Mouse (Mus musculus): ENCODE measurements around the gene Tff2. TPM values are rescaled to one million over a fixed set of nuclear protein-coding genes. Genes with fewer than 3 reads are reported as not detected.

The Tff2 gene
- polyA plus RNA-seq (2015; fragmentation: Nextera tagmentation; extraction: Ambion mirVana): 0.46 TPM in 1 of 2 replicates, not detected in the other

DNA sequence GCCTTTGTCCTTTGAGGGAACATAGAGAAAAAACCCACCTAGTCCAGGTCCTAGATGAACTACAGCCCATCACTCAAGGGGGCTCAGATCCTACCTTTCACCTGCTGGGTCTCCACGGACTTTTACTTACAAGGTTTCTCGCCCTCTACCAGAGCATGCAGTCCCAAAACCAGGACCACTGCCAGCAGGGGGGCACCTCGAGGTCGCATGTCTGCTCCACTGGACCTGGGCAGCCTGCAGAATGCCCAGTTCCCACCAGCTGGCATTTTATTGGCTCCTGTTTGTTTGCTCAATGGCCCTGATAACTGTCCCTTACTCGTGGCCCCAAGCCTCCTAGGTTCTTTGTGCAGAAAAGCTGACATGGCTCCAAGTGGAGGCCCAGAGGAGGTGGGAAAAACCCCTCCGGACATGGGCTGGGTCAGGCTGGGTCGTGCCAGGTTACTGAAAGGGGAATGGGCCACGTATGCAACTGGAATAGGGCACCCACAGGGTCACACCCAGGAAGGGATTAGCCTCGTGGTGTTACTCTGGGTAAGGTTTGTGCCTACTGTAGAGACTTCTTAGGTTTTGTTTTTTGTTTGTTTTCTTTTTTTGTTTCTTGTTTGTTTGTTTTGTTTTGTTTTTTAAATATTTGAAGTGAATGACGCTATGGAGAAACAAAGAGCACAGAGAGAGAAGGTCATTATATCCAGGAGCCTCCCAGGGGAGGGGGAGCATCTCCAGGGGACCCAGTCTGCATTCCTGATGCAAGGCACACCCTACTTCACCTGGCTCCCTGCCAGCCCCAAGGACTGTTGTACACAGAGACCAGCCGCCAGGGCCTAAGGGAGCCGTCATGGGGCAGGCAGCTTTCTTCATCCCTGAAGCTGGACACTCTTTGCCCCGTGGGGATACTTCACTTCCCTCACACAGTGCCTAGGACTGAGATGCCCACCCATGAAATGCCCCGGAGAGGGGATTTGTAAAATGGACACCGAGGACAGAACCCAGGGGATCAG is at the start of gene Tff2:
Tff2 (minus strand) TSS at position 243 of the 998 bp plus-strand sequence.
- Histone ChIP-seq H3K27ac (ENCODE audit: low read length) (no peak within 1 kb of the TSS), H3K27me3 (ENCODE audit: control insufficient read depth, insufficient read depth, low read depth, low read length) (no peaks in the 10 kb centered on the region), H3K9me3 (ENCODE audit: control insufficient read depth, low read length) (no peaks in the 10 kb centered on the region), H3K9ac (ENCODE audit: low read length) (no peak within 1 kb of the TSS), H3K4me2 (ENCODE audit: low read depth, low read length) (no peak within 1 kb of the TSS), H3K4me3 (ENCODE audit: low read length) (no peak within 1 kb of the TSS), H3K36me3 (ENCODE audit: control insufficient read depth, insufficient read depth, low read length) (no peaks in the 10 kb centered on the region), H3K4me1 (replicated peaks; ENCODE audit: control insufficient read depth, insufficient read depth, low read length) (no peaks in the 10 kb centered on the region)
- peak; percentile 86 for ATAC-seq (ENCODE audit: low read depth)
- WGBS: 44% methylated on average over 15 of the region's 15 CpGs

DNA sequence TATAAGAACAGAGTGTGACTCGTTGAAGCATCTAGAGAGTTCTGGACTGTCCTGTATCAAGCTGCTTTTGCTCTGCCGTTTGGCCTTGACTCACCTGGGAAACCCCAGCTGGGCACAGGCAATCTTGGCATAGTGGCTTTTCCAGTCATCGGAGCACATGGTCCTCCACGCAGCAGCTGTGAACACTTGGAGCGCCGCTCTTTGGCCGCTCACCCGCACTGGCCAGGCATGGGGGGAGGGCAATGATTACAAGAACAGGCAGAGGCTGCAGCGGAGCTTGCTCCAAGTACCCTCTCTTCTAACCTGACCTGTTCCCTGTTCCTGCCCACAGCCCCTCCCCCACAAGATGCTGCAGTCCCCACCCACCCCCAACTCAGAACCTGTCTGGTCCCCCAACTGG is 49.3 kb upstream of the Tff2 start:
- no peaks in the 10 kb centered on the region for H3K27me3 ChIP-seq (ENCODE audit: control insufficient read depth, insufficient read depth, low read depth, low read length)
- H3K27ac ChIP-seq (ENCODE audit: low read length): no peak overlapping the region
- 42% methylated on average over 9 of the region's 9 CpGs for WGBS
- no peaks in the 10 kb centered on the region for H3K36me3 ChIP-seq (ENCODE audit: control insufficient read depth, insufficient read depth, low read length)
- peaks cover 2% of the 10 kb centered on the region; the same call in 1 of the 2 replicates for H3K4me1 ChIP-seq (replicated peaks; ENCODE audit: control insufficient read depth, insufficient read depth, low read length)
- no peaks in the 10 kb centered on the region for H3K9me3 ChIP-seq (ENCODE audit: control insufficient read depth, low read length)
- no peak overlapping the region for H3K4me3 ChIP-seq (ENCODE audit: low read length)
- no peak overlapping the region for H3K4me2 ChIP-seq (ENCODE audit: low read depth, low read length)
- 0 out of 2 replicates have a peak, but pooled peaks have one; percentile 21 for ATAC-seq (ENCODE audit: low read depth)
- no peak overlapping the region for H3K9ac ChIP-seq (ENCODE audit: low read length)

DNA sequence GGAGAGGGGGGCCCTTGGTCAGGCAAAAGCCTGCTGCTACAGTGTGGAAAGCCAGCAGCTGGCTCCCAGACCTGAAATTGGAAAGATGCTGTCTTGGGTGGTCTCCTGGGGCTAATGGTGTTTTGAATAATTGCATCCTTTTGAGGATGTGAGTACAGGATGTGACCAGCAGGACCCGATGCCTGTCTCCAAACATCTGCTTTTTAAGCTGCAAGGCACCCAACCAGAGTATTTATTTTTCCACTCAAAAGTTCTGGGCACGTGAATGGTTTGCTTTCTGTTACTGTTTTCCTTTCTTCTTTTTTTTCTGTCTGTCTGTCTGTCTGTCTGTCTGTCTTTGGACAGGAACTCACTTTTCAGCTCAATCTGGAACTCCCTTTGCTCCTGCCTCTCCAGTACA is 48.6 kb upstream of the Tff2 start:
- Histone ChIP-seq H3K27ac (ENCODE audit: low read length) (no peak overlapping the region), H3K9me3 (ENCODE audit: control insufficient read depth, low read length) (no peaks in the 10 kb centered on the region), H3K4me2 (ENCODE audit: low read depth, low read length) (no peak overlapping the region), H3K4me1 (replicated peaks; ENCODE audit: control insufficient read depth, insufficient read depth, low read length) (peaks cover 2% of the 10 kb centered on the region; the same call in 1 of the 2 replicates), H3K36me3 (ENCODE audit: control insufficient read depth, insufficient read depth, low read length) (no peaks in the 10 kb centered on the region), H3K9ac (ENCODE audit: low read length) (no peak overlapping the region), H3K4me3 (ENCODE audit: low read length) (no peak overlapping the region), H3K27me3 (ENCODE audit: control insufficient read depth, insufficient read depth, low read depth, low read length) (no peaks in the 10 kb centered on the region)
- WGBS: 38% methylated on average over 2 of the region's 2 CpGs
- ATAC-seq (ENCODE audit: low read depth): no peak

DNA sequence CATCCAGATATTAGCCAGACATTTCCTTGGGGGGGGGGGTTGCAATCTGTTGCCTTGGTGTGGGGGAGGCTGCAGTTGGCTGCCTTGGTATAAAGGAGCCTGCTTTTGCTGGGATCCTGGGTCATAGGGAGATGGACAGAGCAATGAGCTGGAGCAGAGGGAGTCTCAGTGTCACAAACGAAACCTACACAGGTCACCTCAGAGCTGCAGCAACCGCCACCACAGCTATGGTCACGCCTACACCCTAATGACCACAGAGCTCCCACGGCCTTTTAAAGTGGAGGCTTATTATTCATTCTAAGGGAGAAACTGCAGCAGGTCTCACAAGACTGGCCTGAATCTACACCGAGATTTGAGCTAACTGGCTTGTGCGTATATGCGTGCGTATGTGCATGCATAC is 47.7 kb upstream of the Tff2 start:
- Histone ChIP-seq H3K4me3 (ENCODE audit: low read length) (no peak overlapping the region), H3K27ac (ENCODE audit: low read length) (no peak overlapping the region), H3K9me3 (ENCODE audit: control insufficient read depth, low read length) (no peaks in the 10 kb centered on the region), H3K4me1 (replicated peaks; ENCODE audit: control insufficient read depth, insufficient read depth, low read length) (peaks cover 2% of the 10 kb centered on the region; the same call in 1 of the 2 replicates), H3K9ac (ENCODE audit: low read length) (no peak overlapping the region), H3K27me3 (ENCODE audit: control insufficient read depth, insufficient read depth, low read depth, low read length) (no peaks in the 10 kb centered on the region), H3K36me3 (ENCODE audit: control insufficient read depth, insufficient read depth, low read length) (no peaks in the 10 kb centered on the region), H3K4me2 (ENCODE audit: low read depth, low read length) (no peak overlapping the region)
- 77% methylated on average over 8 of the region's 8 CpGs for WGBS
- ATAC-seq (ENCODE audit: low read depth): no peak

DNA sequence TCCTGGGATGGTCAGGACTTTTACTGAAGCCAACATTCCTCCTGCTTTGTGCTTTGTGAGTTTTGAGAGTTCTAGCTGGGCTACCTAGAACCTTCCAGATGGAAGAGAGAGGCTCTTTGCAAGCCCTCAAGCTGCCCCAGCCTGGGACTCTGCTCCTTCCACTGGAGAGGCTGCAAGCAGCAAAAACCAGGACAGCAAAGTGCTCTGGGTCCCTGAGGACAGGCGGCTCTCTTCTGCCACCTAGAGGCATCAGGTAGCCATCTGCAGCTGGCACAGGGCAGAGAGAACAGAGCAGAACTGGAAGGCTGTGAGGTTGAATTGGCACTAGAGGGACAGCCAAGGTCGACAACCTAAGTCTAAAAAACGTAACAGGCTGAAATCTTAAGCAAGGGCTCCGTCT is 43.3 kb upstream of the Tff2 start:
- no peaks in the 10 kb centered on the region for H3K9me3 ChIP-seq (ENCODE audit: control insufficient read depth, low read length)
- ATAC-seq (ENCODE audit: low read depth): peak; percentile 58; the same call in 1 of the 2 replicates
- H3K9ac ChIP-seq (ENCODE audit: low read length): no peak overlapping the region
- no peaks in the 10 kb centered on the region for H3K27me3 ChIP-seq (ENCODE audit: control insufficient read depth, insufficient read depth, low read depth, low read length)
- H3K36me3 ChIP-seq (ENCODE audit: control insufficient read depth, insufficient read depth, low read length): no peaks in the 10 kb centered on the region
- no peak overlapping the region for H3K4me2 ChIP-seq (ENCODE audit: low read depth, low read length)
- 20% methylated on average over 4 of the region's 4 CpGs for WGBS
- no peak overlapping the region for H3K4me3 ChIP-seq (ENCODE audit: low read length)
- H3K4me1 ChIP-seq (replicated peaks; ENCODE audit: control insufficient read depth, insufficient read depth, low read length): peaks cover 6% of the 10 kb centered on the region
- no peak overlapping the region for H3K27ac ChIP-seq (ENCODE audit: low read length)

DNA sequence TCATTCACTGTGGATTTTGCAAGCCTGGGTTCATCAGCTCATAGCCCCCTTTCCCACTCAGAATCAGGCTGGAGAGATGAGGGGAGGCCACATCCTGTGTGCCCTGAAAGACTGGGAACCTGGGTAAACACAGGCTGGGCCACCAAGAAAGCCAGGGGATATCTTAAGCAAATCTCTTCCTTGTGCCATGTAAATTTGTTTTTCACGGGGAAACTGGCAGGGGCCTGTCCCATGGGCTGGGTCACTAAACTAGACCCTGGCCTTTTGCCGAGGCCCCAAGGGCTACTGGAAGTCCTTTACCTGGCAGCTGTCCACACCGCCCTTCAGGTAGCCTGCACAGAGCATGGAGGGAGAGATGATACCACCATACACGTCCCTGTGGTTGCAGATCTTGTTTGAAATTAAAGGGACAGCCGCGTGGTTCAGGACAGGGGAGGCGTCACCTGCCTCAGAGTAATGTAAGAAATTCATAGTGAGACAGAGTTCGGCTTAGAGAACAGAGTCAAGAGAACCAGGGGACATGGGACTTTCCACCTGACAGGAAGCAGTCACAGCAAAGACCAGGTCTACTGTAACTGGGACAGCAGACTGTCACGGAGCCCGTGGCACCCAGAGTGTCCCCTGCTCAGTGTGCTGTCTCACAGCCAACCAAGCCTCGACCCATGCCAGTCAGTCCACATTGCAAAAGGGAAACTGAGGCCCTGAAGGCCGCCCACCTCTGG is 40.3 kb upstream of the Tff2 start:
- no peak overlapping the region for H3K9ac ChIP-seq (ENCODE audit: low read length)
- H3K27ac ChIP-seq (ENCODE audit: low read length): no peak overlapping the region
- peak; percentile 37; the same call in 1 of the 2 replicates for ATAC-seq (ENCODE audit: low read depth)
- no peaks in the 10 kb centered on the region for H3K27me3 ChIP-seq (ENCODE audit: control insufficient read depth, insufficient read depth, low read depth, low read length)
- peaks cover 6% of the 10 kb centered on the region for H3K4me1 ChIP-seq (replicated peaks; ENCODE audit: control insufficient read depth, insufficient read depth, low read length)
- WGBS: 58% methylated on average over 12 of the region's 12 CpGs
- no peak overlapping the region for H3K4me3 ChIP-seq (ENCODE audit: low read length)
- H3K9me3 ChIP-seq (ENCODE audit: control insufficient read depth, low read length): no peaks in the 10 kb centered on the region
- H3K4me2 ChIP-seq (ENCODE audit: low read depth, low read length): no peak overlapping the region
- no peaks in the 10 kb centered on the region for H3K36me3 ChIP-seq (ENCODE audit: control insufficient read depth, insufficient read depth, low read length)

DNA sequence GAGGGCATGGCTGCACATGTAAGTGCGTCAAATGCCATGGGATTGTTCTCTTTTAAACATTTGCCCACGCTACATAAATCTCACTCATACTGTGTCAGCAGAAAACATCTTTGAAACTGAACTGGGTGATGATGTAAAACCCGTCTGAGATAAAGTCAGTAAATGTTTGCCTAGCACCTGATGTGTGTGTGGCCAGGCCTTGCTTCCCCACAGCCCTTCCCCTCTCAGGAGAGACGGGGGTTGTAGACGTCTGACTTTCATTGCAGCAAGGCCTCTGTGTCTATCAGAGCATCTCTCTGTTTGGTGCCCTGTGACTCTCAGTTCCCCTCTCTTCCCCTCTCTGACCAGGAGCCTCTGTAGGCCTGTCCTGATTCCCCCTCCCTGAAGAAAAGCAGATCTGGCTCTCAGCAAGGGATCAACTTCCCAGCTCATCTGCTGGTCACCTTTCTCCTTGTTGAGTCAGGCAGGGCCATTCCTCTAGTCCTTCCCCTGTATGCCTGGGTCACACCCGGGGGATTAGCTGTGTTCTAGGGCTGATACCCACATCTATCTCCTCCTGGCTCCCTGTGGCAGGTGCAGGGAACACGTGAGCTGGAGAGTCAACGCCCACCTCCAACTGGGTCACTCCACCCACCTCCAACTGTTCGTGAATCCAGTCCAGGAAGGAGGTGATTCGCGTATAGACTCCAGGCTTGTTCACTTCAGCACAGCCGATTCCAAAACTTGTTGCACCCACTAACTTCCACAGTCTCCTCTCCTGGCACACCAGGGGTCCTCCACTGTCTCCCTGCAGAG is 39.3 kb upstream of the Tff2 start:
- Histone ChIP-seq H3K36me3 (ENCODE audit: control insufficient read depth, insufficient read depth, low read length) (no peaks in the 10 kb centered on the region), H3K27me3 (ENCODE audit: control insufficient read depth, insufficient read depth, low read depth, low read length) (no peaks in the 10 kb centered on the region), H3K9ac (ENCODE audit: low read length) (no peak overlapping the region), H3K27ac (ENCODE audit: low read length) (no peak overlapping the region), H3K4me3 (ENCODE audit: low read length) (no peak overlapping the region), H3K4me2 (ENCODE audit: low read depth, low read length) (no peak overlapping the region), H3K9me3 (ENCODE audit: control insufficient read depth, low read length) (no peaks in the 10 kb centered on the region), H3K4me1 (replicated peaks; ENCODE audit: control insufficient read depth, insufficient read depth, low read length) (peaks cover 6% of the 10 kb centered on the region)
- peak; percentile 37; the same call in 1 of the 2 replicates for ATAC-seq (ENCODE audit: low read depth)
- 36% methylated on average over 12 of the region's 12 CpGs for whole genome bisulfite sequencing

DNA sequence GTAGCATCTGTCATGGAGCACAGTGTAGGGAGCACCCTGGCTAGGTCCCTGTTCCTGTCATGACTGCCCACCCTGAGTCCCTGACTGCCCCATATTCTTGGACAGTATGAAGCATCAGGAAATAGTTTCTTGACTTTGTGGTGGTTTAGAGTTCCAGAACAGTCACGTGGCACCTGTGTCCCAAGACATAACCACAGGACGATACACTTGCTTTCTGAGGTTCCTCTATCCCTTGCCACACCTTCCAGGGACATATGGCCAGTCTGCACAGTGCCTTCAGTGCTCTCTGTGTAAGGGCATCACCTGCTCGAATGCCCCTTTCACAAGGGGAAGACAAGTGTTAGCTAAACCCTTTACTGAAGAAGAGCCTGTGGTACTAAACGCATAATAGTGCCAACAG is 37.4 kb upstream of the Tff2 start:
- WGBS: 65% methylated on average over 4 of the region's 4 CpGs
- ATAC-seq (ENCODE audit: low read depth): no peak
- no peaks in the 10 kb centered on the region for H3K27me3 ChIP-seq (ENCODE audit: control insufficient read depth, insufficient read depth, low read depth, low read length)
- peaks cover 6% of the 10 kb centered on the region for H3K4me1 ChIP-seq (replicated peaks; ENCODE audit: control insufficient read depth, insufficient read depth, low read length)
- H3K9me3 ChIP-seq (ENCODE audit: control insufficient read depth, low read length): no peaks in the 10 kb centered on the region
- no peak overlapping the region for H3K27ac ChIP-seq (ENCODE audit: low read length)
- no peak overlapping the region for H3K9ac ChIP-seq (ENCODE audit: low read length)
- no peak overlapping the region for H3K4me3 ChIP-seq (ENCODE audit: low read length)
- H3K36me3 ChIP-seq (ENCODE audit: control insufficient read depth, insufficient read depth, low read length): no peaks in the 10 kb centered on the region
- H3K4me2 ChIP-seq (ENCODE audit: low read depth, low read length): no peak overlapping the region
